Mouse (Mus musculus) C2C12 (cell line): ENCODE measurements around the gene Gm20388.

Experiments
- CEBPB ChIP-seq: IDR thresholded peaks from one replicate; pipeline ENCODE4 v1.6.1; 2011; ENCODE audit warnings: low read depth, mild to moderate bottlenecking, control low read depth, moderate library complexity
- CTCF ChIP-seq: IDR thresholded peaks from one replicate; pipeline ENCODE4 v1.5.1; 2011; ENCODE audit not compliant: control insufficient read depth, insufficient read depth, insufficient read length
- MAX ChIP-seq: IDR thresholded peaks from one replicate; pipeline ENCODE4 v1.6.1; 2011; ENCODE audit warnings: mild to moderate bottlenecking, control low read depth
- MYOD1 ChIP-seq: IDR thresholded peaks from one replicate; pipeline ENCODE4 v1.6.1; 2011; ENCODE audit warnings: low read depth; ENCODE audit not compliant: control insufficient read depth, insufficient read length
- USF1 ChIP-seq: IDR thresholded peaks from one replicate; pipeline ENCODE4 v1.6.1; 2011; ENCODE audit warnings: low read depth, mild to moderate bottlenecking, control low read depth, moderate library complexity

GRCm38 (mm10) chr8:123857361-123857760, 3946.7 kb downstream of the Gm20388 start:
- no peak for TF ChIP-seq CTCF
- no peak for TF ChIP-seq CEBPB
- no peak for TF ChIP-seq MYOD1
- TF ChIP-seq MAX: no peak
- no peak for TF ChIP-seq USF1
